Mouse (Mus musculus) midbrain, embryonic 15.5 days (tissue): ENCODE data around the gene Cers3. TPM values are rescaled to one million over a fixed set of nuclear protein-coding genes. Genes with fewer than 3 reads are reported as not detected.

Experiments
- polyA plus RNA-seq: library from polyadenylated mRNA; unstranded; fragments of >200 nt; fragmentation: Nextera tagmentation; extraction: Ambion mirVana; gene quantifications from 2 replicates; pipeline ENCODE4 v1.2.1, GENCODE M21; 2015

The Cers3 gene
- polyA plus RNA-seq, 1 experiment from 2014 or later, result 0.46 TPM

Other genes starting within 250 kb of the Cers3 start
- 17.6 and 17.8 TPM in 2 replicates for gene Asb7, start 53.9 kb upstream of the Cers3 start, polyA plus RNA-seq
- 18.2 and 22.1 TPM in 2 replicates for gene Lins1, start 53.6 kb upstream of the Cers3 start, polyA plus RNA-seq
- 3.1 and 3.7 TPM in 2 replicates for gene Adamts17, start 96.2 kb downstream of the Cers3 start, polyA plus RNA-seq